Mouse (Mus musculus): ENCODE measurements around the gene Kcnc1. TPM values are rescaled to one million over a fixed set of nuclear protein-coding genes. Genes with fewer than 3 reads are reported as not detected.

Gene Kcnc1
- polyA plus RNA-seq, 1 experiment: 325 TPM

GRCm38 (mm10) chr7:46415818-46416425 is 19.6 kb downstream of the Kcnc1 start:
- TF ChIP-seq POLR2A (IDR thresholded peaks at IDR 0.05; ENCODE audit: borderline replicate concordance, insufficient read depth, low read length) (no peak; the same call in 1 of the 2 replicates), CTCF (IDR thresholded peaks at IDR 0.05; ENCODE audit: borderline replicate concordance, insufficient read depth, low read depth, low read length) (no peak)
- Histone ChIP-seq H3K27ac (ENCODE audit: insufficient read depth, low read length) (peak overlapping the region; percentile 87), H3K4me3 (replicated peaks; ENCODE audit: insufficient read depth, low read depth, low read length) (peak overlapping the region; percentile 46), H3K27me3 (ENCODE audit: control insufficient read depth, insufficient read depth, low read length) (no peaks in the 10 kb centered on the region), H3K4me1 (ENCODE audit: control insufficient read depth, insufficient read depth, low read length) (peaks cover 86% of the 10 kb centered on the region)
- DNase-seq: peak; percentile 73 to 79
- 11% methylated on average over 14 of the region's 14 CpGs for WGBS

- no peak for TF ChIP-seq CTCF (IDR thresholded peaks at IDR 0.05; ENCODE audit: borderline replicate concordance, insufficient read depth, low read depth, low read length)
- no peak for TF ChIP-seq POLR2A (IDR thresholded peaks at IDR 0.05; ENCODE audit: borderline replicate concordance, insufficient read depth, low read length)
- Histone ChIP-seq H3K4me1 (ENCODE audit: control insufficient read depth, insufficient read depth, low read length) (peaks cover 86% of the 10 kb centered on the region), H3K4me3 (replicated peaks; ENCODE audit: insufficient read depth, low read depth, low read length) (peak overlapping the region; percentile 39), H3K27me3 (ENCODE audit: control insufficient read depth, insufficient read depth, low read length) (no peaks in the 10 kb centered on the region), H3K27ac (ENCODE audit: insufficient read depth, low read length) (peak overlapping the region; percentile 2; the same call in 1 of the 2 replicates)
- WGBS: 5% methylated on average over 7 of the region's 7 CpGs
- peak in 1 of 2 experiments; percentile 59 for DNase-seq
Observed at GRCm38 (mm10) chr7:46417467-46417866, 21.2 kb downstream of the Kcnc1 start.

DNA sequence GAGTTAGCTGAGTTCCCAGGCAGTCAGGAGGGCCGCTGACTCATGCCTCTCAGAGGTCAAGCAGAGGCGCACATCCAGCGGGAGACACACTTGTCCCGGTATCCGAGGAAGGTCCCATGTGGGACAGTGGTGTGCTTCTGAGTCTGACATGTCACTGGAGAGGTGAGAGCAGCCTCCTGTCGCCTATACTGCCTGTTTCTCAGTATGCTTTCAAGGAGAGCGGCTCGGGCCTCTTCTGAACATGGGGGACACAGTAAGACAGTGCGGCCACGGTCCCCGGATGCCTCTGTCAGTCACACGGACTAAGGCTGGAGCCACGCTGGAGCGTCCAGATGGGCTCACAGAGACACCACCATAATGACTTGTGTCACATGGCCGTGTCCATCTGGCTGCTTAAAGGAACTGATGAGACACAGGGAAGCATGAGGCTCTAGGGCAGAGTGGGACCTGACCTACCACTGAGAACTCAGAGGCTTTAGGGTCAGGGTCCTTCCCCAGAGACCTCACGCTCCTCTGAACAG is 21.9 kb downstream of the Kcnc1 start:
- Histone ChIP-seq H3K27me3 (ENCODE audit: control insufficient read depth, insufficient read depth, low read length) (no peaks in the 10 kb centered on the region), H3K4me1 (ENCODE audit: control insufficient read depth, insufficient read depth, low read length) (peaks cover 86% of the 10 kb centered on the region), H3K4me3 (replicated peaks; ENCODE audit: insufficient read depth, low read depth, low read length) (peak overlapping the region; percentile 16), H3K27ac (ENCODE audit: insufficient read depth, low read length) (peak overlapping the region; percentile 79)
- WGBS: 17% methylated on average over 16 of the region's 16 CpGs
- TF ChIP-seq CTCF (IDR thresholded peaks at IDR 0.05; ENCODE audit: borderline replicate concordance, insufficient read depth, low read depth, low read length) (no peak), POLR2A (IDR thresholded peaks at IDR 0.05; ENCODE audit: borderline replicate concordance, insufficient read depth, low read length) (no peak)
- DNase-seq: peak; percentile 71 to 77

DNA sequence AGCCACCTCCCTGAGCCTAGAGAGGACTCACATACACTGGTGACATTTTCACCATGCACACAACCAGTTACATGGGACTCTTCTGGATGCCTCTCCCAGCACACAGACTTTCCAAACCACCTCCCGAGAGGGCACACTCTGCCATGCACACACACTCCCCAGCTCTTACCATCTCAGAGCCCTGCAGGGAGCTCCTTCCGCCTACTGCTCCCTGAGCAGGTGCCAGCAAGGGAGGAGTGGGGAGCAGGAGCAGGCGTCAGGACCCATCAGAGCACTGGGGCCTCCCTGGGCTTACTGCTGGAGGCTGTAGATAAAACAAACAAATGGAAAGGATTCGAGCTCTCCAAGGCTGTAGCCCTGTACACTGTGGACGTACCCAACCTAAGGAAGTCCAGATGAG is 25.2 kb downstream of the Kcnc1 start:
- peak; percentile 67 to 74 for DNase-seq
- peaks cover 88% of the 10 kb centered on the region for H3K4me1 ChIP-seq (ENCODE audit: control insufficient read depth, insufficient read depth, low read length)
- WGBS: 8% methylated on average over 5 of the region's 5 CpGs
- no peaks in the 10 kb centered on the region for H3K27me3 ChIP-seq (ENCODE audit: control insufficient read depth, insufficient read depth, low read length)
- no peak for TF ChIP-seq CTCF (IDR thresholded peaks at IDR 0.05; ENCODE audit: borderline replicate concordance, insufficient read depth, low read depth, low read length)
- no peak for TF ChIP-seq POLR2A (IDR thresholded peaks at IDR 0.05; ENCODE audit: borderline replicate concordance, insufficient read depth, low read length)
- peak overlapping the region; percentile 3 for H3K4me3 ChIP-seq (replicated peaks; ENCODE audit: insufficient read depth, low read depth, low read length)
- H3K27ac ChIP-seq (ENCODE audit: insufficient read depth, low read length): peak overlapping the region; percentile 66

GRCm38 (mm10) chr7:46422052-46422763 is 25.9 kb downstream of the Kcnc1 start:
- H3K27ac ChIP-seq (ENCODE audit: insufficient read depth, low read length): peak overlapping the region; percentile 66
- peak overlapping the region; percentile 21 for H3K4me3 ChIP-seq (replicated peaks; ENCODE audit: insufficient read depth, low read depth, low read length)
- no peak for DNase-seq
- no peaks in the 10 kb centered on the region for H3K27me3 ChIP-seq (ENCODE audit: control insufficient read depth, insufficient read depth, low read length)
- no peak for TF ChIP-seq CTCF (IDR thresholded peaks at IDR 0.05; ENCODE audit: borderline replicate concordance, insufficient read depth, low read depth, low read length)
- TF ChIP-seq POLR2A (IDR thresholded peaks at IDR 0.05; ENCODE audit: borderline replicate concordance, insufficient read depth, low read length): no peak
- 17% methylated on average over 8 of the region's 8 CpGs for WGBS
- H3K4me1 ChIP-seq (ENCODE audit: control insufficient read depth, insufficient read depth, low read length): peaks cover 87% of the 10 kb centered on the region

DNA sequence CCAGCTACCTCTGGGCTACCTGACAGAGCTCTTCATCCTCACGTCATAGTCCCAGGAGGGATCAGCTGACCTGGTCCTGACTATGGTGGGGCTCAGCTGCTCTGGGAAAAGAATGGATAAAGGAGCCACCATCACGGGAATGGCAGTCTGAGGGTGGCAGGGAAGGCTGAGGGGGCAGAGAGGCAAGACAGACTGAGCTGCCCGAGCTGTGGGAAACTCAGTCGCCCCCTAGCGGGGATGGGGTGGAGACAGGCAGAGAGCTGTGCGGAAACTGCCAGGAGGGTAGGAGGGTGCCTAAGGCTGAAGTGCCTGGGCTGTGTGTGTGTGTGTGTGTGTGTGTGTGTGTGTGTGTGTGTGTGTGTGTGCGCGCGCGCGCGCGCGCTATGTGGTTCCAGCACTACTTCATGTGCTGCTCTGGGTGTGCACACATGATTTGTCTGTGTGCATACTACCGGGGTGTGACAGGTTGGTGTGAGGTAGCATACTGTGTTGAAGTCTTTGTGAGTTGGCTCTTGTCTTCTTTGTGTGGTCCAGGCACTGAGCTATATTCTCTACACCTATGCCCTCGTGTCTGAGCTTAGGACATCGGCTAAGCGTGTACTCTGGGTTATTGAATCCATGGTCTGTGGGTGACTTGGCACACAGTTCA is 26.6 kb downstream of the Kcnc1 start:
- H3K4me1 ChIP-seq (ENCODE audit: control insufficient read depth, insufficient read depth, low read length): peaks cover 89% of the 10 kb centered on the region
- peak; percentile 65 for TF ChIP-seq CTCF (IDR thresholded peaks at IDR 0.05; ENCODE audit: borderline replicate concordance, insufficient read depth, low read depth, low read length)
- TF ChIP-seq POLR2A (IDR thresholded peaks at IDR 0.05; ENCODE audit: borderline replicate concordance, insufficient read depth, low read length): no peak
- 32% methylated on average over 18 of the region's 18 CpGs for WGBS
- peak overlapping the region; percentile 8 for H3K27ac ChIP-seq (ENCODE audit: insufficient read depth, low read length)
- DNase-seq: peak; percentile 82 to 85
- H3K27me3 ChIP-seq (ENCODE audit: control insufficient read depth, insufficient read depth, low read length): no peaks in the 10 kb centered on the region
- H3K4me3 ChIP-seq (replicated peaks; ENCODE audit: insufficient read depth, low read depth, low read length): peak overlapping the region; percentile 21

GRCm38 (mm10) chr7:46423951-46424350 is 27.7 kb downstream of the Kcnc1 start:
- peak overlapping the region; percentile 4 for H3K4me3 ChIP-seq (replicated peaks; ENCODE audit: insufficient read depth, low read depth, low read length)
- 5% methylated on average over 3 of the region's 3 CpGs for WGBS
- H3K27me3 ChIP-seq (ENCODE audit: control insufficient read depth, insufficient read depth, low read length): no peaks in the 10 kb centered on the region
- DNase-seq: peak; percentile 72 to 77
- peak overlapping the region; percentile 74 for H3K27ac ChIP-seq (ENCODE audit: insufficient read depth, low read length)
- TF ChIP-seq POLR2A (IDR thresholded peaks at IDR 0.05; ENCODE audit: borderline replicate concordance, insufficient read depth, low read length) (no peak), CTCF (IDR thresholded peaks at IDR 0.05; ENCODE audit: borderline replicate concordance, insufficient read depth, low read depth, low read length) (no peak)
- peaks cover 85% of the 10 kb centered on the region for H3K4me1 ChIP-seq (ENCODE audit: control insufficient read depth, insufficient read depth, low read length)
